Mouse (Mus musculus) limb, embryonic 14.5 days (tissue): Measurements from ENCODE around the gene Prdm16. TPM values are rescaled to one million over a fixed set of nuclear protein-coding genes. Genes with fewer than 3 reads are reported as not detected.

Experiments used
- ATAC-seq: fragments of 200-750 bp; cut with Nextera tagmentation; 2 replicates; pipeline ENCODE4 v1.8.0; 2017; ENCODE audit warnings: low read depth, moderate number of reproducible peaks, moderate TSS enrichment; ENCODE audit not compliant: low FRiP score
- DNase-seq: peaks from one replicate; pipeline ENCODE4 v3.0.0-alpha.2; 2015; ENCODE audit warnings: low spot score
- H3K27ac ChIP-seq: fragments of 300-500 bp; sonication (generic); replicated peaks from 2 replicates; pipeline ENCODE4 v1.5.1; 2014; ENCODE audit warnings: low read depth, mild to moderate bottlenecking, low read length, moderate library complexity, mixed read lengths
- H3K27me3 ChIP-seq: fragments of 300-500 bp; sonication (generic); 2 replicates; pipeline ENCODE4 v1.6.1; 2014; ENCODE audit warnings: low read length, mixed read lengths; ENCODE audit not compliant: control insufficient read depth, insufficient read depth
- H3K36me3 ChIP-seq: fragments of 300-500 bp; sonication (generic); 2 replicates; pipeline ENCODE4 v1.6.1; 2014; ENCODE audit warnings: mild to moderate bottlenecking, low read length, moderate library complexity, mixed read lengths; ENCODE audit not compliant: control insufficient read depth, insufficient read depth
- H3K4me1 ChIP-seq: fragments of 300-500 bp; sonication (generic); 2 replicates; pipeline ENCODE4 v1.6.1; 2014; ENCODE audit warnings: antibody characterized with exemption, low read length, mixed read lengths; ENCODE audit not compliant: control insufficient read depth, insufficient read depth
- H3K4me2 ChIP-seq: fragments of 300-500 bp; sonication (generic); replicated peaks from 2 replicates; pipeline ENCODE4 v1.6.1; 2014; ENCODE audit warnings: low read depth, mild to moderate bottlenecking, low read length, moderate library complexity; ENCODE audit not compliant: severe bottlenecking
- H3K4me3 ChIP-seq: fragments of 300-500 bp; sonication (generic); replicated peaks from 2 replicates; pipeline ENCODE4 v1.5.1; 2014; ENCODE audit warnings: low read length
- H3K9ac ChIP-seq: fragments of 300-500 bp; sonication (generic); 2 replicates; pipeline ENCODE4 v1.6.1; 2014; ENCODE audit warnings: mild to moderate bottlenecking, low read depth, low read length, moderate library complexity; ENCODE audit not compliant: severe bottlenecking
- H3K9me3 ChIP-seq: fragments of 300-500 bp; sonication (generic); 2 replicates; pipeline ENCODE4 v1.6.1; 2016; ENCODE audit warnings: low read length; ENCODE audit not compliant: control insufficient read depth
- POLR2A ChIP-seq: fragments of 200-500 bp; IDR thresholded peaks from 2 replicates; pipeline ENCODE4 v1.8.0; 2012; ENCODE audit warnings: inconsistent platforms, mild to moderate bottlenecking, moderate library complexity, borderline replicate concordance; ENCODE audit not compliant: insufficient read depth, insufficient read length; ENCODE audit errors: extremely low read depth
- WGBS: fragments of 180-500 bp; shearing (Covaris S2); extraction: QIAGEN DNeasy Blood & Tissue Kit; methylation state at CpG from one replicate; pipeline ENCODE4 v1.1.7; 2014; 5-methylcytosine and 5-hydroxymethylcytosine counted together
- polyA plus RNA-seq, 2 experiments: library from polyadenylated mRNA; depleted of rRNA in 1 of 2; stranded (reverse) in 1 of 2; unstranded in 1 of 2; fragments of >200 nt; fragmentation: Nextera tagmentation in 1 of 2; extraction: Ambion mirVana in 1 of 2; gene quantifications; 2 replicates each; pipeline versions ENCODE4 v1.2.1 to v1.2.3; 2012 to 2014

Prdm16 gene
- polyA plus RNA-seq, 2 experiments, result 11.7 to 25.6 TPM

- ATAC-seq (no peak), DNase-seq (no peak)
- H3K27me3 ChIP-seq, result no peaks in the 10 kb centered on the region
- H3K27ac ChIP-seq, result no peak overlapping the region
- H3K9ac ChIP-seq, result no peak overlapping the region
- H3K9me3 ChIP-seq, result no peaks in the 10 kb centered on the region
- 23% methylated on average over 4 of the region's 4 CpGs for WGBS
- H3K4me3 ChIP-seq, result no peak overlapping the region
- no peak for TF ChIP-seq POLR2A
- H3K4me2 ChIP-seq, result no peak overlapping the region
- no peaks in the 10 kb centered on the region for H3K36me3 ChIP-seq
- H3K4me1 ChIP-seq, result peaks cover 57% of the 10 kb centered on the region
These were observed 105.3 kb downstream of the Prdm16 start for GRCm38 (mm10) chr4:154531368-154531767.

GRCm38 (mm10) chr4:154530336-154530735 lies 106.3 kb downstream of the Prdm16 start:
- H3K9ac ChIP-seq, result no peak overlapping the region

DNA sequence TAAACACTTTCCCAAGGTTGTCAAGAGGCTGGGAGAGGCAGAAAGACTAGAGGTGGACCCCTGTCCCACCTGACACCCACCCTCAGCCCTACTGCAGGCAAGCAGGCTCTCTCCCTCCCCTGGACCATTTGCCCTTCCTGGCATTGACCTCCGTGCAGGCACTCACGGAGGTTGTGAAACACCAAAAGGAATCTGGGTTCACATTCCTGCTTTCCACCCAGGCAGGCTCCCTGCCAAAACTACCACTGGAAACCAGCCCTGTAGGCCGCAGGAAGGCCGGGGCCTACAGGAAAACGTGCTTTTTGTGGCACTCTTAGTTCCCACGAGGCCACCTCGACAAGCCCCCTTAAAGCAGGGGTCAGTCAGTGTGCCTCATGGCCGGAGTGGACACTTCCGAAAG lies 109.2 kb downstream of the Prdm16 start:
- no peaks in the 10 kb centered on the region for H3K27me3 ChIP-seq
- H3K4me2 ChIP-seq, result no peak overlapping the region
- H3K4me1 ChIP-seq, result peaks cover 46% of the 10 kb centered on the region
- no peak for TF ChIP-seq POLR2A
- no peaks in the 10 kb centered on the region for H3K36me3 ChIP-seq
- no peak overlapping the region for H3K4me3 ChIP-seq
- DNase-seq (peak; percentile 54), ATAC-seq (no peak)
- H3K9ac ChIP-seq, result no peak overlapping the region
- no peaks in the 10 kb centered on the region for H3K9me3 ChIP-seq
- 35% methylated on average over 9 of the region's 9 CpGs for WGBS
- no peak overlapping the region for H3K27ac ChIP-seq

More at GRCm38 (mm10) chr4:154530336-154530735, 106.3 kb downstream of the Prdm16 start:
- Histone ChIP-seq H3K36me3 (no peaks in the 10 kb centered on the region), H3K4me1 (peaks cover 58% of the 10 kb centered on the region), H3K4me2 (no peak overlapping the region), H3K9me3 (no peaks in the 10 kb centered on the region), H3K27me3 (no peaks in the 10 kb centered on the region), H3K4me3 (no peak overlapping the region), H3K27ac (no peak overlapping the region)
- TF ChIP-seq POLR2A, result no peak
- DNase-seq (no peak), ATAC-seq (no peak)
- WGBS, result 59% methylated on average over 7 of the region's 7 CpGs

- no peak overlapping the region for H3K27ac ChIP-seq
- H3K9ac ChIP-seq, result no peak overlapping the region
- DNase-seq (no peak), ATAC-seq (no peak)
- no peak for TF ChIP-seq POLR2A
- H3K36me3 ChIP-seq, result 0 out of 2 replicates have a peak, but pooled peaks cover under 1% of the 10 kb centered on the region
- no peaks in the 10 kb centered on the region for H3K27me3 ChIP-seq
- no peak overlapping the region for H3K4me3 ChIP-seq
- H3K4me1 ChIP-seq, result peaks cover 35% of the 10 kb centered on the region
- no peaks in the 10 kb centered on the region for H3K9me3 ChIP-seq
- WGBS, result 86% methylated on average over 6 of the region's 6 CpGs
- H3K4me2 ChIP-seq, result no peak overlapping the region
These were observed 110.3 kb downstream of the Prdm16 start for GRCm38 (mm10) chr4:154526351-154526786.

GRCm38 (mm10) chr4:154523898-154524297 lies 112.8 kb downstream of the Prdm16 start:
- H3K4me3 ChIP-seq, result no peak overlapping the region
- no peaks in the 10 kb centered on the region for H3K27me3 ChIP-seq
- H3K9me3 ChIP-seq, result no peaks in the 10 kb centered on the region
- no peak overlapping the region for H3K4me2 ChIP-seq
- H3K4me1 ChIP-seq, result peaks cover 24% of the 10 kb centered on the region
- ATAC-seq, result no peak
- H3K9ac ChIP-seq, result no peak overlapping the region
- no peak for DNase-seq
- WGBS, result 35% methylated on average over 17 of the region's 17 CpGs
- 0 out of 2 replicates have a peak, but pooled peaks cover 7% of the 10 kb centered on the region for H3K36me3 ChIP-seq
- no peak for TF ChIP-seq POLR2A
- H3K27ac ChIP-seq, result no peak overlapping the region
